Mouse (Mus musculus) heart, adult 2 months (tissue): ENCODE results near the gene Itpkc. TPM values are rescaled to one million over a fixed set of nuclear protein-coding genes. Genes with fewer than 3 reads are reported as not detected.

Experiments used
- DNase-seq, 2 experiments: peaks; one replicate each; pipeline ENCODE4 v3.0.0; 2021
- H3K27ac ChIP-seq: fragments of 200-600 bp; 2 replicates; pipeline ENCODE4 v1.8.1; 2022
- H3K27me3 ChIP-seq: fragments of 200-500 bp; 2 replicates; pipeline ENCODE4 v1.6.1; 2012; ENCODE audit warnings: mild to moderate bottlenecking, low read length, inconsistent platforms, mixed read lengths; ENCODE audit not compliant: control insufficient read depth, insufficient read depth
- H3K36me3 ChIP-seq: fragments of 200-500 bp; 2 replicates; pipeline ENCODE4 v1.6.1; 2012; ENCODE audit warnings: low read length, inconsistent platforms; ENCODE audit not compliant: control insufficient read depth, insufficient read depth
- H3K4me1 ChIP-seq: fragments of 200-500 bp; 2 replicates; pipeline ENCODE4 v1.6.1; 2011; ENCODE audit warnings: low read length; ENCODE audit not compliant: control insufficient read depth, insufficient read depth
- H3K4me3 ChIP-seq: fragments of 200-600 bp; 2 replicates; pipeline ENCODE4 v1.8.1; 2022
- H3K79me2 ChIP-seq: fragments of 200-500 bp; replicated peaks from 2 replicates; pipeline ENCODE4 v1.6.1; 2012; ENCODE audit warnings: mild to moderate bottlenecking, inconsistent platforms, low read length, moderate library complexity, mixed read lengths; ENCODE audit not compliant: control insufficient read depth, insufficient read depth
- H3K9ac ChIP-seq: fragments of 200-500 bp; 2 replicates; pipeline ENCODE4 v1.6.1; 2012; ENCODE audit warnings: low read depth, mild to moderate bottlenecking, control low read depth, inconsistent platforms, low read length, mixed read lengths
- CTCF ChIP-seq: fragments of 200-600 bp; IDR thresholded peaks from 2 replicates; pipeline ENCODE4 v1.8.1; 2022; ENCODE audit warnings: antibody characterized with exemption, mild to moderate bottlenecking, moderate library complexity
- EP300 ChIP-seq: fragments of 200-500 bp; IDR thresholded peaks from 2 replicates; pipeline ENCODE4 v1.6.1; 2011; ENCODE audit warnings: low read depth, low read length, control low read depth; ENCODE audit not compliant: insufficient read depth
- POLR2A ChIP-seq: fragments of 200-500 bp; IDR thresholded peaks from 2 replicates; pipeline ENCODE4 v1.6.1; 2011; ENCODE audit warnings: mild to moderate bottlenecking, low read depth, low read length, control low read depth; ENCODE audit not compliant: insufficient read depth
- WGBS: fragments of 180-500 bp; shearing (Covaris S2); methylation state at CpG from one replicate; pipeline ENCODE4 v1.1.7; 2018; 5-methylcytosine and 5-hydroxymethylcytosine counted together
- intact Hi-C: fragments of 180-260 bp; cut with DNase I; formaldehyde crosslinking; loops from one replicate; pipeline ENCODE4 v1.15.1; 2025
- polyA plus RNA-seq: library from polyadenylated mRNA; depleted of rRNA; stranded (reverse); fragments of >200 nt; gene quantifications from 2 replicates; pipeline ENCODE4 v1.2.3, GENCODE M21; 2012
- total RNA-seq, 2 experiments: library from RNA; stranded (reverse); gene quantifications; 2 replicates each; pipeline ENCODE4 v1.2.3; 2021

Gene Itpkc
- total and polyA plus RNA-seq, 3 experiments = 4.2 to 4.8 (median 4.4) TPM

DNA sequence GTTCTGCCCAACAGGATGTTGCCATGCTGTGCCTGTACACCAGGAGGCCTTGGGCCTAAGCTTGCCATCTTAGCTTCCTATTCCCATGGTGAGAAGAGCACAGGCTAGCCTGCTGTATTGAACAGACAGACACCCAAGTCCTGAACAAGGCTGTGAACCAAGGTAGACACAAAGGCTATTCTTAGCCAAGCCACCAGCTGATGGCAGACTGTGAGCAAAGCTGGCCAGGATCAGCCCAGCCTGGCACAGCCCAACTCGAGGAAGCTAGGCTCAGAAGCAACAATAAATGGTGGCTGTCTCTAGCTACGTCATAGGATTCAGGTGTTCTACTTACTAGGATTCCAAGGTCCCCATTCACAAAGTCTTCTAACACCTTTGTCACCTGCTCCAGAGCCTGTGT, 15.8 kb downstream of the Itpkc start:
- Histone ChIP-seq H3K9ac (no peak overlapping the region), H3K27ac (no peak overlapping the region), H3K79me2 (no peaks in the 10 kb centered on the region), H3K27me3 (no peaks in the 10 kb centered on the region), H3K36me3 (no peaks in the 10 kb centered on the region), H3K4me3 (no peak overlapping the region), H3K4me1 (no peaks in the 10 kb centered on the region)
- no peak for TF ChIP-seq EP300
- no peak for TF ChIP-seq CTCF
- no peak for TF ChIP-seq POLR2A
- 71% methylated on average over 2 of the region's 2 CpGs for WGBS
- intact Hi-C loops = no loop called here
- no peak for DNase-seq

- Histone ChIP-seq H3K36me3 (no peaks in the 10 kb centered on the region), H3K4me3 (no peak overlapping the region), H3K79me2 (no peaks in the 10 kb centered on the region), H3K27me3 (no peaks in the 10 kb centered on the region), H3K4me1 (no peaks in the 10 kb centered on the region), H3K9ac (no peak overlapping the region), H3K27ac (no peak overlapping the region)
- 93% methylated on average over 8 of the region's 8 CpGs for WGBS
- no peak for DNase-seq
- intact Hi-C loops = no loop called here
- TF ChIP-seq POLR2A (no peak), CTCF (no peak), EP300 (no peak)
These were observed 24.6 kb downstream of the Itpkc start for GRCm38 (mm10) chr7:27203730-27204449.

DNA sequence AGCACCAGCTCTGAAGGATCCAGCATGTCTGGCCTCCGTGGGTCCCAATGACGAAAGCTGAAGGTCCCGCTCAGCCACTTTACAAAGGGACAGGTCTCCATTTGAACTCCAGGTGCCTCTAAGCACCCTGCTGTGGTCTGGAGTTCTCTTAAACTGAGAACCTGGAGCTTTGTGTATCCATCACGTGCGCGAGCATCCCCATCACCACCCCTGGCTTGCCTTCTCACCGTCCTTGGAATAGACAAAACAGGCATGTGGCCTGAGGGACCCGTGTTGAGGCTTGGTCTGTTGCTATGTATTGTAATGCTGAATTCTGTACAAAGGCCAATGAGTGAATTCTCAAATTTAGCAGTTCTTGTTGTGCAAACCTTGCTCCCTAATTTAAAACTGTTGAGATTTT, 29.7 kb downstream of the Itpkc start:
- H3K79me2 ChIP-seq = no peaks in the 10 kb centered on the region
- no peak overlapping the region for H3K9ac ChIP-seq
- DNase-seq = no peak
- peaks cover 4% of the 10 kb centered on the region; the same call in 1 of the 2 replicates for H3K36me3 ChIP-seq
- no peak overlapping the region for H3K4me3 ChIP-seq
- no peak for TF ChIP-seq CTCF
- TF ChIP-seq POLR2A = no peak
- no peak for TF ChIP-seq EP300
- intact Hi-C loops = no loop called here
- H3K4me1 ChIP-seq = peaks cover 7% of the 10 kb centered on the region
- WGBS = 91% methylated on average over 8 of the region's 8 CpGs
- H3K27ac ChIP-seq = no peak overlapping the region
- no peaks in the 10 kb centered on the region for H3K27me3 ChIP-seq

GRCm38 (mm10) chr7:27198355-27198754, 30.1 kb downstream of the Itpkc start:
- intact Hi-C loops = no loop called here

GRCm38 (mm10) chr7:27197634-27198033, 30.8 kb downstream of the Itpkc start:
- Histone ChIP-seq H3K36me3 (peaks cover 4% of the 10 kb centered on the region; the same call in 1 of the 2 replicates), H3K27ac (peak overlapping the region; percentile 65), H3K27me3 (no peaks in the 10 kb centered on the region), H3K9ac (no peak overlapping the region), H3K4me1 (peaks cover 7% of the 10 kb centered on the region), H3K79me2 (peaks cover 2% of the 10 kb centered on the region; the same call in 1 of the 2 replicates), H3K4me3 (no peak overlapping the region)
- WGBS = 60% methylated on average over 8 of the region's 8 CpGs
- intact Hi-C loops = no loop called here
- TF ChIP-seq EP300 = no peak
- TF ChIP-seq CTCF = no peak
- TF ChIP-seq POLR2A = no peak
- no peak for DNase-seq

More at GRCm38 (mm10) chr7:27198355-27198754, 30.1 kb downstream of the Itpkc start:
- Histone ChIP-seq H3K79me2 (peaks cover 2% of the 10 kb centered on the region; the same call in 1 of the 2 replicates), H3K9ac (no peak overlapping the region), H3K27ac (no peak overlapping the region), H3K4me3 (no peak overlapping the region), H3K27me3 (no peaks in the 10 kb centered on the region), H3K36me3 (peaks cover 4% of the 10 kb centered on the region; the same call in 1 of the 2 replicates), H3K4me1 (peaks cover 7% of the 10 kb centered on the region)
- DNase-seq = no peak
- TF ChIP-seq EP300 = no peak
- TF ChIP-seq CTCF = no peak
- TF ChIP-seq POLR2A = no peak

GRCm38 (mm10) chr7:27197136-27197535, 31.3 kb downstream of the Itpkc start:
- 83% methylated on average over 3 of the region's 3 CpGs for WGBS

More at GRCm38 (mm10) chr7:27197136-27197535, 31.3 kb downstream of the Itpkc start:
- intact Hi-C loops = no loop called here
- no peak for TF ChIP-seq POLR2A
- no peak for TF ChIP-seq EP300
- TF ChIP-seq CTCF = no peak
- no peak for DNase-seq
- H3K79me2 ChIP-seq = peaks cover 2% of the 10 kb centered on the region; the same call in 1 of the 2 replicates
- no peak overlapping the region for H3K9ac ChIP-seq
- no peak overlapping the region for H3K4me3 ChIP-seq
- peaks cover 4% of the 10 kb centered on the region; the same call in 1 of the 2 replicates for H3K36me3 ChIP-seq
- H3K27ac ChIP-seq = peak overlapping the region; percentile 65
- H3K27me3 ChIP-seq = no peaks in the 10 kb centered on the region
- H3K4me1 ChIP-seq = peaks cover 7% of the 10 kb centered on the region
